Mouse (Mus musculus): ENCODE data around the gene Kcnmb2. TPM values are rescaled to one million over a fixed set of nuclear protein-coding genes. Genes with fewer than 3 reads are reported as not detected.

The Kcnmb2 gene
- polyA plus RNA-seq, 1 experiment from 2014 or later = 13.2 TPM

- no peak for ATAC-seq
- Histone ChIP-seq H3K4me3 (ENCODE audit: low read depth, low read length) (no peak overlapping the region), H3K9ac (ENCODE audit: low read depth, low read length) (no peak overlapping the region), H3K4me1 (ENCODE audit: control insufficient read depth, insufficient read depth, low read length) (no peaks in the 10 kb centered on the region), H3K27ac (ENCODE audit: low read length) (no peak overlapping the region), H3K9me3 (replicated peaks; ENCODE audit: control insufficient read depth, low read length, poor library complexity, severe bottlenecking) (no peaks in the 10 kb centered on the region), H3K4me2 (ENCODE audit: low read length) (no peak overlapping the region), H3K27me3 (ENCODE audit: control insufficient read depth, insufficient read depth, low read depth, low read length) (no peaks in the 10 kb centered on the region), H3K36me3 (ENCODE audit: control insufficient read depth, insufficient read depth, low read length) (no peaks in the 10 kb centered on the region)
- 45% methylated on average over 8 of the region's 8 CpGs for WGBS
Measured at GRCm38 (mm10) chr3:32073881-32074280, 171.6 kb downstream of the Kcnmb2 start.

- no peak overlapping the region for H3K9ac ChIP-seq (ENCODE audit: low read depth, low read length)
- H3K4me1 ChIP-seq (ENCODE audit: control insufficient read depth, insufficient read depth, low read length) = no peaks in the 10 kb centered on the region
- no peaks in the 10 kb centered on the region for H3K9me3 ChIP-seq (replicated peaks; ENCODE audit: control insufficient read depth, low read length, poor library complexity, severe bottlenecking)
- no peaks in the 10 kb centered on the region for H3K36me3 ChIP-seq (ENCODE audit: control insufficient read depth, insufficient read depth, low read length)
- H3K27ac ChIP-seq (ENCODE audit: low read length) = no peak overlapping the region
- ATAC-seq = no peak
- WGBS = 77% methylated on average over 1 of the region's 1 CpGs
- H3K4me2 ChIP-seq (ENCODE audit: low read length) = no peak overlapping the region
- H3K4me3 ChIP-seq (ENCODE audit: low read depth, low read length) = no peak overlapping the region
- H3K27me3 ChIP-seq (ENCODE audit: control insufficient read depth, insufficient read depth, low read depth, low read length) = no peaks in the 10 kb centered on the region
Measured at GRCm38 (mm10) chr3:32088762-32089161, 186.5 kb downstream of the Kcnmb2 start.

- no peak overlapping the region for H3K4me3 ChIP-seq (ENCODE audit: low read depth, low read length)
- no peak overlapping the region for H3K27ac ChIP-seq (ENCODE audit: low read length)
- no peak for ATAC-seq
- 87% methylated on average over 10 of the region's 10 CpGs for WGBS
- H3K4me2 ChIP-seq (ENCODE audit: low read length) = no peak overlapping the region
- no peaks in the 10 kb centered on the region for H3K9me3 ChIP-seq (replicated peaks; ENCODE audit: control insufficient read depth, low read length, poor library complexity, severe bottlenecking)
- no peak overlapping the region for H3K9ac ChIP-seq (ENCODE audit: low read depth, low read length)
- H3K4me1 ChIP-seq (ENCODE audit: control insufficient read depth, insufficient read depth, low read length) = no peaks in the 10 kb centered on the region
- H3K36me3 ChIP-seq (ENCODE audit: control insufficient read depth, insufficient read depth, low read length) = no peaks in the 10 kb centered on the region
- H3K27me3 ChIP-seq (ENCODE audit: control insufficient read depth, insufficient read depth, low read depth, low read length) = no peaks in the 10 kb centered on the region
Measured at GRCm38 (mm10) chr3:32101391-32101790, 199.1 kb downstream of the Kcnmb2 start.

GRCm38 (mm10) chr3:32119851-32120250, 217.5 kb downstream of the Kcnmb2 start:
- H3K27ac ChIP-seq (ENCODE audit: low read length) = no peak overlapping the region
- no peak overlapping the region for H3K4me3 ChIP-seq (ENCODE audit: low read depth, low read length)
- H3K4me2 ChIP-seq (ENCODE audit: low read length) = no peak overlapping the region
- no peaks in the 10 kb centered on the region for H3K4me1 ChIP-seq (ENCODE audit: control insufficient read depth, insufficient read depth, low read length)
- no peaks in the 10 kb centered on the region for H3K27me3 ChIP-seq (ENCODE audit: control insufficient read depth, insufficient read depth, low read depth, low read length)
- H3K9me3 ChIP-seq (replicated peaks; ENCODE audit: control insufficient read depth, low read length, poor library complexity, severe bottlenecking) = no peaks in the 10 kb centered on the region
- 88% methylated on average over 5 of the region's 5 CpGs for WGBS
- no peak overlapping the region for H3K9ac ChIP-seq (ENCODE audit: low read depth, low read length)
- no peaks in the 10 kb centered on the region for H3K36me3 ChIP-seq (ENCODE audit: control insufficient read depth, insufficient read depth, low read length)
- ATAC-seq = no peak

- Histone ChIP-seq H3K9me3 (replicated peaks; ENCODE audit: control insufficient read depth, low read length, poor library complexity, severe bottlenecking) (no peaks in the 10 kb centered on the region), H3K9ac (ENCODE audit: low read depth, low read length) (no peak overlapping the region), H3K4me3 (ENCODE audit: low read depth, low read length) (no peak overlapping the region), H3K27ac (ENCODE audit: low read length) (no peak overlapping the region), H3K4me1 (ENCODE audit: control insufficient read depth, insufficient read depth, low read length) (no peaks in the 10 kb centered on the region), H3K27me3 (ENCODE audit: control insufficient read depth, insufficient read depth, low read depth, low read length) (no peaks in the 10 kb centered on the region), H3K36me3 (ENCODE audit: control insufficient read depth, insufficient read depth, low read length) (no peaks in the 10 kb centered on the region), H3K4me2 (ENCODE audit: low read length) (no peak overlapping the region)
- ATAC-seq = no peak
- 74% methylated on average over 3 of the region's 3 CpGs for WGBS
Measured at GRCm38 (mm10) chr3:32121731-32122130, 219.4 kb downstream of the Kcnmb2 start.

GRCm38 (mm10) chr3:32125431-32125830, 223.1 kb downstream of the Kcnmb2 start:
- ATAC-seq = no peak

GRCm38 (mm10) chr3:32128391-32128790, 226.1 kb downstream of the Kcnmb2 start:
- Histone ChIP-seq H3K4me2 (ENCODE audit: low read length) (0 out of 2 replicates have a peak overlapping the region, but pooled peaks have one; percentile 6), H3K36me3 (ENCODE audit: control insufficient read depth, insufficient read depth, low read length) (no peaks in the 10 kb centered on the region), H3K4me1 (ENCODE audit: control insufficient read depth, insufficient read depth, low read length) (peaks cover 7% of the 10 kb centered on the region), H3K27me3 (ENCODE audit: control insufficient read depth, insufficient read depth, low read depth, low read length) (no peaks in the 10 kb centered on the region), H3K27ac (ENCODE audit: low read length) (no peak overlapping the region), H3K9ac (ENCODE audit: low read depth, low read length) (no peak overlapping the region), H3K4me3 (ENCODE audit: low read depth, low read length) (no peak overlapping the region), H3K9me3 (replicated peaks; ENCODE audit: control insufficient read depth, low read length, poor library complexity, severe bottlenecking) (no peaks in the 10 kb centered on the region)
- ATAC-seq = no peak
- 2% methylated on average over 5 of the region's 5 CpGs for WGBS

More at GRCm38 (mm10) chr3:32125431-32125830, 223.1 kb downstream of the Kcnmb2 start:
- Histone ChIP-seq H3K9ac (ENCODE audit: low read depth, low read length) (no peak overlapping the region), H3K27me3 (ENCODE audit: control insufficient read depth, insufficient read depth, low read depth, low read length) (no peaks in the 10 kb centered on the region), H3K4me2 (ENCODE audit: low read length) (no peak overlapping the region), H3K4me3 (ENCODE audit: low read depth, low read length) (no peak overlapping the region), H3K4me1 (ENCODE audit: control insufficient read depth, insufficient read depth, low read length) (peaks cover 7% of the 10 kb centered on the region), H3K36me3 (ENCODE audit: control insufficient read depth, insufficient read depth, low read length) (no peaks in the 10 kb centered on the region), H3K27ac (ENCODE audit: low read length) (no peak overlapping the region), H3K9me3 (replicated peaks; ENCODE audit: control insufficient read depth, low read length, poor library complexity, severe bottlenecking) (no peaks in the 10 kb centered on the region)
- WGBS = 65% methylated on average over 4 of the region's 4 CpGs

- 85% methylated on average over 1 of the region's 1 CpGs for WGBS
- H3K27ac ChIP-seq (ENCODE audit: low read length) = no peak overlapping the region
- H3K36me3 ChIP-seq (ENCODE audit: control insufficient read depth, insufficient read depth, low read length) = no peaks in the 10 kb centered on the region
- ATAC-seq = no peak
- H3K9ac ChIP-seq (ENCODE audit: low read depth, low read length) = no peak overlapping the region
- H3K4me3 ChIP-seq (ENCODE audit: low read depth, low read length) = no peak overlapping the region
- H3K4me2 ChIP-seq (ENCODE audit: low read length) = no peak overlapping the region
- no peaks in the 10 kb centered on the region for H3K9me3 ChIP-seq (replicated peaks; ENCODE audit: control insufficient read depth, low read length, poor library complexity, severe bottlenecking)
- peaks cover 7% of the 10 kb centered on the region for H3K4me1 ChIP-seq (ENCODE audit: control insufficient read depth, insufficient read depth, low read length)
- H3K27me3 ChIP-seq (ENCODE audit: control insufficient read depth, insufficient read depth, low read depth, low read length) = no peaks in the 10 kb centered on the region
Measured at GRCm38 (mm10) chr3:32130696-32131095, 228.4 kb downstream of the Kcnmb2 start.

- Histone ChIP-seq H3K4me1 (ENCODE audit: control insufficient read depth, insufficient read depth, low read length) (peaks cover 7% of the 10 kb centered on the region), H3K4me2 (ENCODE audit: low read length) (no peak overlapping the region), H3K36me3 (ENCODE audit: control insufficient read depth, insufficient read depth, low read length) (no peaks in the 10 kb centered on the region), H3K9ac (ENCODE audit: low read depth, low read length) (no peak overlapping the region), H3K4me3 (ENCODE audit: low read depth, low read length) (no peak overlapping the region), H3K27me3 (ENCODE audit: control insufficient read depth, insufficient read depth, low read depth, low read length) (no peaks in the 10 kb centered on the region), H3K27ac (ENCODE audit: low read length) (peak overlapping the region; percentile 18; the same call in 1 of the 2 replicates), H3K9me3 (replicated peaks; ENCODE audit: control insufficient read depth, low read length, poor library complexity, severe bottlenecking) (no peaks in the 10 kb centered on the region)
- ATAC-seq = peak; percentile 52
- WGBS = 60% methylated on average over 3 of the region's 3 CpGs
Measured at GRCm38 (mm10) chr3:32132395-32133004, 230.2 kb downstream of the Kcnmb2 start.

Data from midbrain, embryonic 16.5 days (tissue).